Mouse (Mus musculus) limb, embryonic 15.5 days (tissue): Measurements from ENCODE around the gene Ppm1m. TPM values are rescaled to one million over a fixed set of nuclear protein-coding genes. Genes with fewer than 3 reads are reported as not detected.
A peak's percentile ranks its signal among the peaks of the same experiment; 100 is the strongest.

Experiments used
- ATAC-seq: fragments of 200-750 bp; cut with Nextera tagmentation; 2 replicates; pipeline ENCODE4 v1.8.0; 2017; ENCODE audit warnings: low read depth, moderate TSS enrichment; ENCODE audit not compliant: insufficient number of reproducible peaks, low FRiP score, low TSS enrichment
- H3K27ac ChIP-seq: fragments of 300-500 bp; sonication (generic); 2 replicates; pipeline ENCODE4 v1.5.1; 2015; ENCODE audit warnings: moderate library complexity, mild to moderate bottlenecking, inconsistent platforms
- H3K27me3 ChIP-seq: fragments of 300-500 bp; sonication (generic); 2 replicates; pipeline ENCODE4 v1.6.1; 2015; ENCODE audit warnings: inconsistent platforms
- H3K36me3 ChIP-seq: fragments of 300-500 bp; sonication (generic); 2 replicates; pipeline ENCODE4 v1.6.1; 2015; ENCODE audit warnings: inconsistent platforms
- H3K4me1 ChIP-seq: fragments of 300-500 bp; sonication (generic); 2 replicates; pipeline ENCODE4 v1.6.1; 2015; ENCODE audit warnings: inconsistent platforms
- H3K4me2 ChIP-seq: fragments of 300-500 bp; sonication (generic); 2 replicates; pipeline ENCODE4 v1.6.1; 2015; ENCODE audit warnings: mild to moderate bottlenecking, inconsistent platforms
- H3K4me3 ChIP-seq: fragments of 300-500 bp; sonication (generic); 2 replicates; pipeline ENCODE4 v1.5.1; 2015; ENCODE audit warnings: mild to moderate bottlenecking, inconsistent platforms
- H3K9ac ChIP-seq: fragments of 300-500 bp; sonication (generic); 2 replicates; pipeline ENCODE4 v1.6.1; 2015; ENCODE audit warnings: inconsistent platforms
- H3K9me3 ChIP-seq: fragments of 300-500 bp; sonication (generic); 2 replicates; pipeline ENCODE4 v1.6.1; 2016; ENCODE audit warnings: inconsistent platforms
- WGBS: fragments of 180-500 bp; shearing (Covaris S2); methylation state at CpG from one replicate; pipeline ENCODE4 v1.1.7; 2015; 5-methylcytosine and 5-hydroxymethylcytosine counted together
- polyA plus RNA-seq: library from polyadenylated mRNA; unstranded; fragments of >200 nt; fragmentation: Nextera tagmentation; extraction: Ambion mirVana; gene quantifications from 2 replicates; pipeline ENCODE4 v1.2.1, GENCODE M21; 2015

The Ppm1m gene
- polyA plus RNA-seq, 1 experiment from 2014 or later: 48.6 TPM

- Histone ChIP-seq H3K27ac (no peak overlapping the region), H3K27me3 (0 out of 2 replicates have a peak, but pooled peaks cover 3% of the 10 kb centered on the region), H3K4me2 (no peak overlapping the region), H3K4me3 (no peak overlapping the region), H3K9ac (no peak overlapping the region), H3K9me3 (no peaks in the 10 kb centered on the region), H3K4me1 (peaks cover 8% of the 10 kb centered on the region; the same call in 1 of the 2 replicates), H3K36me3 (no peaks in the 10 kb centered on the region)
- WGBS: 85% methylated on average over 2 of the region's 2 CpGs
- no peak for ATAC-seq
These were observed 32.8 kb downstream of the Ppm1m start for GRCm38 (mm10) chr9:106166709-106167108.

- Histone ChIP-seq H3K36me3 (peaks cover 4% of the 10 kb centered on the region), H3K4me3 (peak overlapping the region; percentile 62), H3K9me3 (no peaks in the 10 kb centered on the region), H3K4me1 (peaks cover 6% of the 10 kb centered on the region), H3K27me3 (0 out of 2 replicates have a peak, but pooled peaks cover 3% of the 10 kb centered on the region), H3K27ac (peak overlapping the region; percentile 94), H3K4me2 (peak overlapping the region; percentile 56), H3K9ac (peak overlapping the region; percentile 65; the same call in 1 of the 2 replicates)
- WGBS: 29% methylated on average over 5 of the region's 5 CpGs
- no peak for ATAC-seq
These were observed 39.1 kb downstream of the Ppm1m start for GRCm38 (mm10) chr9:106160426-106160825.

DNA sequence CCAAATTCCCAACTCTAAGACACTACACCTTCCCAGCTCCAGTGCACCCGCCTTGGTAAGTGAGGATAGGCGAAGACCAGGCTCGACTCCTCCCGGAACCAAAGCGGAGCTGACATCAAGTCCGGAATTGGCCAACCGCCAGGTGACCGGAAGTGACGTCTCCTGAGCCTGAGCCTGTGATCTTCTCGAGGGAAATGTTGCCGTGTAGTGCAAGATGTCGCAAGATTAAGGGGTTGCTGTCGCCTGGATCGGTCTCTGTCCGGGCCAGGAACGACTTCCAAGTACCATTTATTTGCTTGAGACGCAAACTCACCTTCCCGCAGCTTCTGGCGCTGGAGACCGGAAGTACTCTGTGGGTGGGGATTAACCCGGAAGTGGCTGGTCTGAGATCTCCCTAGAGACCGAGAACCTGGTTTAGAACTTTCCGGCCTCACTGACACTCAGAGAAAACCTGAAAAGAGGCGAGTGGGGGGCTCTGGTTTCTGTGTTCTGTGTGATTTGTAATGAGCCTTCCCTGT is 39.7 kb downstream of the Ppm1m start:
- Histone ChIP-seq H3K36me3 (peaks cover 4% of the 10 kb centered on the region), H3K4me1 (peaks cover 6% of the 10 kb centered on the region), H3K27me3 (0 out of 2 replicates have a peak, but pooled peaks cover 3% of the 10 kb centered on the region), H3K27ac (peak overlapping the region; percentile 94), H3K4me2 (peak overlapping the region; percentile 56), H3K9ac (peak overlapping the region; percentile 65), H3K4me3 (peak overlapping the region; percentile 62), H3K9me3 (no peaks in the 10 kb centered on the region)
- WGBS: 2% methylated on average over 24 of the region's 24 CpGs
- peak; percentile 61 for ATAC-seq

GRCm38 (mm10) chr9:106159237-106159636 is 40.3 kb downstream of the Ppm1m start:
- 0 out of 2 replicates have a peak, but pooled peaks cover 3% of the 10 kb centered on the region for H3K27me3 ChIP-seq

DNA sequence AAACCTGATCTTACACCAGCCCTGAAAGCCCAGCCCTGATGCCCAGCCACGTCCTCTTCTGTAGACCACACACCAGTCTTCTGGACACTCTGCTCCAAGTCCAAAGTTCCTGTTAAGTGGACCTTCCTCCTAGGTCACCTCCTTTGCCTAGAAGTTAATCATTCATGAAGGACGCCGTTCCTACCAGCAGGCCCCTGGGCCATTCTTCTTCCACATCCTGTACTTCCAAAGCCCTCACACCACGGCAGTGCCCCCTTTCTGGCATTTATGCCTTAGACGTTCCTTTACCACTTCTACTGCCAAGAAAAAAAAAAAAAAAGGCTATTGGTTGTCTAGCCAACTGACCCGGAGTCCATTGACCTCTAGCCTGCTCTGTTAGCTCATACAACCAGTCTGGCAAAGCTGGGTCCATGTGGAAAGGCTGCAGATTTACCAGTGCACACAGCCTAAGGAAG is 41.5 kb downstream of the Ppm1m start, which contains the start of gene Glyctk:
Gene Glyctk (minus strand): TSS at position 102 of the 455 bp plus-strand sequence.
- Histone ChIP-seq H3K36me3 (peaks cover 4% of the 10 kb centered on the region), H3K27me3 (0 out of 2 replicates have a peak, but pooled peaks cover 2% of the 10 kb centered on the region), H3K9me3 (no peaks in the 10 kb centered on the region), H3K4me2 (no peak within 1 kb of the TSS), H3K27ac (no peak within 1 kb of the TSS), H3K9ac (no peak within 1 kb of the TSS), H3K4me1 (peaks cover 6% of the 10 kb centered on the region), H3K4me3 (no peak within 1 kb of the TSS)
- 79% methylated on average over 6 of the region's 6 CpGs for WGBS
- no peak for ATAC-seq

More at GRCm38 (mm10) chr9:106159237-106159636, 40.3 kb downstream of the Ppm1m start:
- 83% methylated on average over 9 of the region's 9 CpGs for WGBS
- Histone ChIP-seq H3K4me3 (peak overlapping the region; percentile 62), H3K4me2 (peak overlapping the region; percentile 56; the same call in 1 of the 2 replicates), H3K36me3 (peaks cover 4% of the 10 kb centered on the region), H3K9me3 (no peaks in the 10 kb centered on the region), H3K27ac (no peak overlapping the region), H3K4me1 (peaks cover 6% of the 10 kb centered on the region), H3K9ac (no peak overlapping the region)
- no peak for ATAC-seq

DNA sequence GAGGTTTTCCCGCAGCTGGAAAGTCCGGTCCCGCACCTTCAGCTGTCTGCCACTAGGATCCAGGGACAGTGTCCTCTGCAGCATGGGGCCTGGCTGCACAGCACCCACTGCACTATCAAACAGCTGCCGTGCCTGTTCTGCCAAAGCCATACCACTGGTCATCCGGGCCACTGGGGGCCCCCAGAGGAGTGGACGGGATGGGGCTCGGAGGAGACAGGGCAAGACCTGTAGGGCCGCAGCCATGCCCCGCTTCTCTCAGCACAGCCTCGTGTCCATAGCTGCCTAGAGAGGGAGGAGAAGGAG is 42.0 kb downstream of the Ppm1m start:
- Histone ChIP-seq H3K27me3 (peaks cover 2% of the 10 kb centered on the region; the same call in 1 of the 2 replicates), H3K36me3 (peaks cover 4% of the 10 kb centered on the region), H3K9me3 (no peaks in the 10 kb centered on the region), H3K4me2 (no peak overlapping the region), H3K4me1 (peaks cover 6% of the 10 kb centered on the region), H3K4me3 (no peak overlapping the region), H3K27ac (no peak overlapping the region), H3K9ac (no peak overlapping the region)
- 89% methylated on average over 10 of the region's 10 CpGs for WGBS
- ATAC-seq: no peak

- ATAC-seq: no peak
- WGBS: 83% methylated on average over 21 of the region's 21 CpGs
- peaks cover 7% of the 10 kb centered on the region; the same call in 1 of the 2 replicates for H3K27me3 ChIP-seq
These were observed 42.5 kb downstream of the Ppm1m start for GRCm38 (mm10) chr9:106156921-106157622.

GRCm38 (mm10) chr9:106156419-106156818 is 43.1 kb downstream of the Ppm1m start:
- Histone ChIP-seq H3K27ac (no peak overlapping the region), H3K9ac (no peak overlapping the region), H3K4me3 (no peak overlapping the region), H3K4me1 (peaks cover 6% of the 10 kb centered on the region), H3K36me3 (peaks cover 4% of the 10 kb centered on the region), H3K9me3 (no peaks in the 10 kb centered on the region), H3K27me3 (peaks cover 9% of the 10 kb centered on the region; the same call in 1 of the 2 replicates), H3K4me2 (no peak overlapping the region)
- WGBS: 65% methylated on average over 5 of the region's 5 CpGs
- no peak for ATAC-seq

More at GRCm38 (mm10) chr9:106156921-106157622, 42.5 kb downstream of the Ppm1m start:
- Histone ChIP-seq H3K9ac (no peak overlapping the region), H3K4me2 (no peak overlapping the region), H3K36me3 (peaks cover 4% of the 10 kb centered on the region), H3K4me1 (peaks cover 6% of the 10 kb centered on the region), H3K27ac (no peak overlapping the region), H3K4me3 (no peak overlapping the region), H3K9me3 (no peaks in the 10 kb centered on the region)

GRCm38 (mm10) chr9:106154106-106154505 is 45.4 kb downstream of the Ppm1m start:
- no peak overlapping the region for H3K4me3 ChIP-seq
- H3K4me1 ChIP-seq: peaks cover 1% of the 10 kb centered on the region
- no peak overlapping the region for H3K27ac ChIP-seq
- ATAC-seq: no peak
- WGBS: 84% methylated on average over 9 of the region's 9 CpGs
- no peak overlapping the region for H3K9ac ChIP-seq
- peaks cover 33% of the 10 kb centered on the region for H3K27me3 ChIP-seq
- H3K4me2 ChIP-seq: no peak overlapping the region
- H3K9me3 ChIP-seq: no peaks in the 10 kb centered on the region
- peaks cover 4% of the 10 kb centered on the region for H3K36me3 ChIP-seq

DNA sequence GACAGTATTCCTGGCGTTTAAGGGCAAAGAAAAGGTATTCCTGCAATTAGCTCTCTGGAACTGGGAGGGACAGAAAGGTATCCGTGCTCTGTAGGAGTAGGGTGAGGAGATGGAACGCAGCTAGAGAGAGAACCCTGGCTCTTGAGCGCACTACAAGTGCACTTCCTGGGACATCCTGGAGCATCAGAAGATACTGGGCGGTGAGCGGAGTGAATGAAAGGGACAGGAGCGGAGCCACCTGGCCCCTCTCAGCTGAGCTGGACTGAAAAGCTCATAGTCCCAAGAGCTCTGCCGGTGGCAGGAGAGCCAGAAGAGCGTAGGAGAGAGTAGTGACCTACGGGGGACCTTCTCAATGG is 50.2 kb downstream of the Ppm1m start:
- no peaks in the 10 kb centered on the region for H3K36me3 ChIP-seq
- peaks cover 15% of the 10 kb centered on the region for H3K4me1 ChIP-seq
- no peak overlapping the region for H3K27ac ChIP-seq
- no peaks in the 10 kb centered on the region for H3K9me3 ChIP-seq
- H3K4me2 ChIP-seq: peak overlapping the region; percentile 70
- H3K4me3 ChIP-seq: peak overlapping the region; percentile 38
- 21% methylated on average over 10 of the region's 10 CpGs for WGBS
- H3K27me3 ChIP-seq: peaks cover 62% of the 10 kb centered on the region
- no peak for ATAC-seq
- H3K9ac ChIP-seq: no peak overlapping the region

DNA sequence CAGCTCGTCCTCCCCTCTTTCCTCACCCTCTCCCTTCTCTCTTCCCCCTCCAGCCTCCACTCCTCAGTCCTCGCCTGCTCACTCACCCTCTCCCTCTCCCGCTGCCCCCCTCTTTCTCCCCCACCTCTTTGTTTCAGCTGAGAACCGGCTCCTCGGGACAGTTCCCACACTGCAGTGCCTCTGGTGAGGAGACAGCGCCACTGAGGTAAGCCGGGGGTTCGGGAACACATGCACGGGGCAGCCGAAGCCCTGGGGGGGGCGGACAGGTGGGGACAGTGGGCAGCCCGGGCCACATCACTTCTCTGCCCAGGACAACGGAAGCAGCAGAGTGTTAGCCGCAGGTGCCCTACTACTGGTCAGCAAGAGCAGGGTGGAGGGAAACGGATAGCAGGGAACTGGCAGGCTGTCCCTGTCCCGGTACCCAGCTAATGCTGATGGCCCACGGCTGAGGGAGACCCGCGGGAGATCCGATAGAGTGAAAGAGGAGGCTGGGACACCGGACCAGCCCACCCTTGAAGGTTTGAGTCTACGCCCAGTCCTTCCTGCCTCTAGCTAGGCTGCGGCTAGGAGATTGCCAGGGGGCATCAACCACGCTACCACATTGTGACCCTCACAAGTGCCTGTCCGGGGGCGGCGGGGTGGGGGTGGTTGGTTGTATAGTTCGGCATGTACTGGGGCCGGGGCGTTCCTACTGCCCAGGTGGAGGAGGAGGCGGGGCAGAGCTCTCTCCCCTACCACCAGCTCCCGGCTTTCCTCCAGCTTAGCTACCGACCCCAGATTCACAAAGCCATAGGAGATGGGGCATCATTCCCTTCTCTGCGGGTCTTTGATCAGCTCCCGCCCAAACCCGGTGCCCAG is 50.8 kb downstream of the Ppm1m start:
- no peaks in the 10 kb centered on the region for H3K9me3 ChIP-seq
- 0 out of 2 replicates have a peak, but pooled peaks have one; percentile 21 for ATAC-seq
- H3K36me3 ChIP-seq: no peaks in the 10 kb centered on the region
- H3K4me1 ChIP-seq: peaks cover 15% of the 10 kb centered on the region
- H3K4me2 ChIP-seq: peak overlapping the region; percentile 70
- H3K27ac ChIP-seq: no peak overlapping the region
- peaks cover 62% of the 10 kb centered on the region for H3K27me3 ChIP-seq
- under 1% methylated on average over 36 of the region's 36 CpGs for WGBS
- peak overlapping the region; percentile 38 for H3K4me3 ChIP-seq
- no peak overlapping the region for H3K9ac ChIP-seq
